Mouse (Mus musculus): ENCODE data around the gene Hist1h2ag. TPM values are rescaled to one million over a fixed set of nuclear protein-coding genes. Genes with fewer than 3 reads are reported as not detected.

Hist1h2ag gene
- total RNA-seq, 2 experiments from 2014 or later, result 59.9 to 64.0 TPM

- intact Hi-C loops (cut with DNase I), result no loop called here
- peak; percentile 63 for DNase-seq
Observed at GRCm38 (mm10) chr13:22015479-22016450, 27.0 kb downstream of the Hist1h2ag start.

- intact Hi-C loops (cut with DNase I), result no loop called here
- no peak for DNase-seq
Observed at GRCm38 (mm10) chr13:22014411-22014845, 28.3 kb downstream of the Hist1h2ag start.

GRCm38 (mm10) chr13:22013716-22014115 lies 29.0 kb downstream of the Hist1h2ag start:
- no peak for DNase-seq
- intact Hi-C loops (cut with DNase I), result no loop called here

- DNase-seq, result no peak
- intact Hi-C loops (cut with DNase I), result no loop called here
Observed at GRCm38 (mm10) chr13:22009642-22010041, 33.1 kb downstream of the Hist1h2ag start, which contains the start of gene Prss16. Prss16 (minus strand) TSS chr13:22009742.

GRCm38 (mm10) chr13:22008707-22009106 lies 34.0 kb downstream of the Hist1h2ag start:
- DNase-seq, result no peak
- intact Hi-C loops (cut with DNase I), result no loop called here

GRCm38 (mm10) chr13:22007872-22008271 lies 34.9 kb downstream of the Hist1h2ag start:
- DNase-seq, result no peak
- intact Hi-C loops (cut with DNase I), result no loop called here

GRCm38 (mm10) chr13:22007121-22007510 lies 35.6 kb downstream of the Hist1h2ag start:
- no peak for DNase-seq
- intact Hi-C loops (cut with DNase I), result no loop called here

GRCm38 (mm10) chr13:22006334-22007120 lies 36.2 kb downstream of the Hist1h2ag start:
- intact Hi-C loops (cut with DNase I), result no loop called here
- DNase-seq, result no peak

- no peak for DNase-seq
- intact Hi-C loops (cut with DNase I), result no loop called here
Observed at GRCm38 (mm10) chr13:22005605-22006333, 37.0 kb downstream of the Hist1h2ag start.

GRCm38 (mm10) chr13:22001823-22002222 lies 40.9 kb downstream of the Hist1h2ag start:
- intact Hi-C loops (cut with DNase I), result no loop called here
- no peak for DNase-seq

GRCm38 (mm10) chr13:22001346-22001745 lies 41.4 kb downstream of the Hist1h2ag start:
- DNase-seq, result no peak
- intact Hi-C loops (cut with DNase I), result no loop called here

- intact Hi-C loops (cut with DNase I), result no loop called here
- no peak for DNase-seq
Observed at GRCm38 (mm10) chr13:21999147-21999546, 43.6 kb downstream of the Hist1h2ag start.

- DNase-seq, result no peak
- intact Hi-C loops (cut with DNase I), result no loop called here
Observed at GRCm38 (mm10) chr13:21998412-21998811, 44.3 kb downstream of the Hist1h2ag start.

GRCm38 (mm10) chr13:21997821-21998220 lies 44.9 kb downstream of the Hist1h2ag start:
- intact Hi-C loops (cut with DNase I), result no loop called here
- DNase-seq, result no peak

GRCm38 (mm10) chr13:21997201-21997820 lies 45.4 kb downstream of the Hist1h2ag start:
- intact Hi-C loops (cut with DNase I), result no loop called here
- no peak for DNase-seq

- intact Hi-C loops (cut with DNase I), result no loop called here
- no peak for DNase-seq
Observed at GRCm38 (mm10) chr13:21996840-21997185, 45.9 kb downstream of the Hist1h2ag start.

- no peak for DNase-seq
- intact Hi-C loops (cut with DNase I), result no loop called here
Observed at GRCm38 (mm10) chr13:21996101-21996839, 46.5 kb downstream of the Hist1h2ag start.

GRCm38 (mm10) chr13:21995331-21995914 lies 47.3 kb downstream of the Hist1h2ag start:
- DNase-seq, result peak; percentile 22
- intact Hi-C loops (cut with DNase I), result no loop called here

- intact Hi-C loops (cut with DNase I), result no loop called here
- DNase-seq, result no peak
Observed at GRCm38 (mm10) chr13:21994896-21995295, 47.8 kb downstream of the Hist1h2ag start.

Measured in left cerebral cortex, postnatal 4 days (tissue).